Mouse (Mus musculus) embryonic facial prominence, embryonic 10.5 days (tissue): Measurements from ENCODE around the gene Ptges3. TPM values are rescaled to one million over a fixed set of nuclear protein-coding genes. Genes with fewer than 3 reads are reported as not detected.

Experiments used
- DNase-seq: peaks from one replicate; pipeline ENCODE4 v3.0.0-alpha.2; 2017; ENCODE audit warnings: low spot score
- H3K27ac ChIP-seq: fragments of 300-500 bp; sonication (generic); replicated peaks from 2 replicates; pipeline ENCODE4 v1.5.1; 2016; ENCODE audit warnings: mild to moderate bottlenecking
- H3K27me3 ChIP-seq: fragments of 300-500 bp; sonication (generic); replicated peaks from 2 replicates; pipeline ENCODE4 v1.6.1; 2016; ENCODE audit warnings: low read depth, mild to moderate bottlenecking; ENCODE audit not compliant: poor library complexity, severe bottlenecking
- H3K36me3 ChIP-seq: fragments of 300-500 bp; sonication (generic); replicated peaks from 2 replicates; pipeline ENCODE4 v1.6.1; 2016; ENCODE audit warnings: mild to moderate bottlenecking, moderate library complexity
- H3K4me1 ChIP-seq: fragments of 300-500 bp; sonication (generic); 2 replicates; pipeline ENCODE4 v1.6.1; 2016
- H3K4me3 ChIP-seq: fragments of 300-500 bp; sonication (generic); 2 replicates; pipeline ENCODE4 v1.5.1; 2016; ENCODE audit warnings: mild to moderate bottlenecking, moderate library complexity
- H3K9me3 ChIP-seq: fragments of 300-500 bp; sonication (generic); 2 replicates; pipeline ENCODE4 v1.6.1; 2016; ENCODE audit warnings: mild to moderate bottlenecking
- WGBS: fragments of 180-500 bp; shearing (Covaris S2); methylation state at CpG from one replicate; pipeline ENCODE4 v1.1.7; 2016; 5-methylcytosine and 5-hydroxymethylcytosine counted together
- polyA plus RNA-seq: library from polyadenylated mRNA; unstranded; fragments of >200 nt; fragmentation: Nextera tagmentation; extraction: Ambion mirVana; gene quantifications from 2 replicates; pipeline ENCODE4 v1.2.1, GENCODE M21; 2016

The Ptges3 gene
- polyA plus RNA-seq = 711 and 729 TPM in 2 replicates

- peak; percentile 99 for DNase-seq
- no peaks in the 10 kb centered on the region for H3K9me3 ChIP-seq
- peaks cover 28% of the 10 kb centered on the region for H3K4me1 ChIP-seq
- H3K27me3 ChIP-seq = no peaks in the 10 kb centered on the region
- H3K36me3 ChIP-seq = peaks cover 31% of the 10 kb centered on the region
- peak within 1 kb of the TSS; percentile 98 for H3K4me3 ChIP-seq
- WGBS = under 1% methylated on average over 70 of the region's 72 CpGs
- H3K27ac ChIP-seq = peak within 1 kb of the TSS; percentile 98
Measured at GRCm38 (mm10) chr10:128058601-128059151, at the start of gene Ptges3. TSS of gene Ptges3 (plus strand) at chr10:128058954.

- H3K9me3 ChIP-seq = no peaks in the 10 kb centered on the region
- no peak overlapping the region for H3K27ac ChIP-seq
- H3K27me3 ChIP-seq = no peaks in the 10 kb centered on the region
- DNase-seq = no peak
- 0 out of 2 replicates have a peak, but pooled peaks cover 3% of the 10 kb centered on the region for H3K4me1 ChIP-seq
- H3K36me3 ChIP-seq = no peaks in the 10 kb centered on the region
- no peak overlapping the region for H3K4me3 ChIP-seq
- WGBS = 85% methylated on average over 5 of the region's 5 CpGs
Measured at GRCm38 (mm10) chr10:128009735-128010134, 49.0 kb upstream of the Ptges3 start.

- no peaks in the 10 kb centered on the region for H3K9me3 ChIP-seq
- H3K4me3 ChIP-seq = peak within 1 kb of the TSS; percentile 67
- WGBS = 6% methylated on average over 31 of the region's 31 CpGs
- peak; percentile 92 for DNase-seq
- no peaks in the 10 kb centered on the region for H3K27me3 ChIP-seq
- peaks cover 8% of the 10 kb centered on the region for H3K4me1 ChIP-seq
- peaks cover 35% of the 10 kb centered on the region for H3K36me3 ChIP-seq
- peak within 1 kb of the TSS; percentile 89 for H3K27ac ChIP-seq
Measured at GRCm38 (mm10) chr10:128015068-128015934, 43.5 kb upstream of the Ptges3 start, which contains the start of gene Prim1. TSS of gene Prim1 (plus strand) at chr10:128015168.

- no peak for DNase-seq
- no peaks in the 10 kb centered on the region for H3K27me3 ChIP-seq
- no peaks in the 10 kb centered on the region for H3K9me3 ChIP-seq
- no peak overlapping the region for H3K4me3 ChIP-seq
- H3K36me3 ChIP-seq = peaks cover 97% of the 10 kb centered on the region
- H3K4me1 ChIP-seq = no peaks in the 10 kb centered on the region
- WGBS = 96% methylated on average over 5 of the region's 5 CpGs
- H3K27ac ChIP-seq = no peak overlapping the region
Measured at GRCm38 (mm10) chr10:128022196-128022595, 36.6 kb upstream of the Ptges3 start.

GRCm38 (mm10) chr10:128023496-128023895 lies 35.3 kb upstream of the Ptges3 start:
- no peak overlapping the region for H3K27ac ChIP-seq
- H3K27me3 ChIP-seq = no peaks in the 10 kb centered on the region
- no peak overlapping the region for H3K4me3 ChIP-seq
- H3K4me1 ChIP-seq = no peaks in the 10 kb centered on the region
- 96% methylated on average over 10 of the region's 10 CpGs for WGBS
- DNase-seq = no peak
- peaks cover 99% of the 10 kb centered on the region for H3K36me3 ChIP-seq
- H3K9me3 ChIP-seq = no peaks in the 10 kb centered on the region

- Histone ChIP-seq H3K27ac (no peak overlapping the region), H3K4me1 (peaks cover 5% of the 10 kb centered on the region; the same call in 1 of the 2 replicates), H3K36me3 (peaks cover 72% of the 10 kb centered on the region), H3K9me3 (no peaks in the 10 kb centered on the region), H3K27me3 (no peaks in the 10 kb centered on the region), H3K4me3 (no peak overlapping the region)
- no peak for DNase-seq
- WGBS = 92% methylated on average over 7 of the region's 7 CpGs
Measured at GRCm38 (mm10) chr10:128029931-128030330, 28.8 kb upstream of the Ptges3 start.

- WGBS = 85% methylated on average over 2 of the region's 2 CpGs
- H3K27me3 ChIP-seq = no peaks in the 10 kb centered on the region
- peaks cover 63% of the 10 kb centered on the region for H3K36me3 ChIP-seq
- no peak for DNase-seq
- no peak overlapping the region for H3K27ac ChIP-seq
- H3K4me1 ChIP-seq = peaks cover 5% of the 10 kb centered on the region; the same call in 1 of the 2 replicates
- no peaks in the 10 kb centered on the region for H3K9me3 ChIP-seq
- H3K4me3 ChIP-seq = no peak overlapping the region
Measured at GRCm38 (mm10) chr10:128030860-128031259, 27.9 kb upstream of the Ptges3 start.

- Histone ChIP-seq H3K4me1 (peaks cover 34% of the 10 kb centered on the region), H3K27ac (peak overlapping the region; percentile 99), H3K27me3 (no peaks in the 10 kb centered on the region), H3K4me3 (peak overlapping the region; percentile 93), H3K9me3 (no peaks in the 10 kb centered on the region), H3K36me3 (peaks cover 54% of the 10 kb centered on the region)
- WGBS = 9% methylated on average over 10 of the region's 10 CpGs
- peak; percentile 48 for DNase-seq
Measured at GRCm38 (mm10) chr10:128036746-128037425, 21.9 kb upstream of the Ptges3 start.

GRCm38 (mm10) chr10:128037921-128038320 lies 20.8 kb upstream of the Ptges3 start:
- Histone ChIP-seq H3K36me3 (peaks cover 61% of the 10 kb centered on the region), H3K27ac (no peak overlapping the region), H3K4me3 (peak overlapping the region; percentile 93), H3K9me3 (no peaks in the 10 kb centered on the region), H3K27me3 (no peaks in the 10 kb centered on the region), H3K4me1 (peaks cover 38% of the 10 kb centered on the region)
- 79% methylated on average over 3 of the region's 3 CpGs for WGBS
- DNase-seq = no peak

- Histone ChIP-seq H3K4me1 (peaks cover 49% of the 10 kb centered on the region), H3K36me3 (peaks cover 74% of the 10 kb centered on the region), H3K4me3 (peak overlapping the region; percentile 31; the same call in 1 of the 2 replicates), H3K27ac (no peak overlapping the region), H3K9me3 (no peaks in the 10 kb centered on the region), H3K27me3 (no peaks in the 10 kb centered on the region)
- 68% methylated on average over 5 of the region's 5 CpGs for WGBS
- DNase-seq = no peak
Measured at GRCm38 (mm10) chr10:128039167-128039566, 19.6 kb upstream of the Ptges3 start.

- Histone ChIP-seq H3K9me3 (no peaks in the 10 kb centered on the region), H3K36me3 (peaks cover 81% of the 10 kb centered on the region), H3K27ac (no peak overlapping the region), H3K27me3 (no peaks in the 10 kb centered on the region), H3K4me3 (no peak overlapping the region), H3K4me1 (peaks cover 52% of the 10 kb centered on the region)
- WGBS = 77% methylated on average over 3 of the region's 3 CpGs
- no peak for DNase-seq
Measured at GRCm38 (mm10) chr10:128039858-128040257, 18.9 kb upstream of the Ptges3 start.

GRCm38 (mm10) chr10:128040293-128040692 lies 18.5 kb upstream of the Ptges3 start:
- H3K27me3 ChIP-seq = no peaks in the 10 kb centered on the region
- H3K27ac ChIP-seq = no peak overlapping the region
- no peak overlapping the region for H3K4me3 ChIP-seq
- H3K36me3 ChIP-seq = peaks cover 85% of the 10 kb centered on the region
- 97% methylated on average over 5 of the region's 5 CpGs for WGBS
- no peaks in the 10 kb centered on the region for H3K9me3 ChIP-seq
- H3K4me1 ChIP-seq = peaks cover 52% of the 10 kb centered on the region
- DNase-seq = no peak
